Mouse (Mus musculus): ENCODE data around the gene Syn2. TPM values are rescaled to one million over a fixed set of nuclear protein-coding genes. Genes with fewer than 3 reads are reported as not detected.
A peak's percentile ranks its signal among the peaks of the same experiment; 100 is the strongest.

Syn2 gene
- polyA plus RNA-seq, 1 experiment from 2014 or later = 18.3 TPM

DNA sequence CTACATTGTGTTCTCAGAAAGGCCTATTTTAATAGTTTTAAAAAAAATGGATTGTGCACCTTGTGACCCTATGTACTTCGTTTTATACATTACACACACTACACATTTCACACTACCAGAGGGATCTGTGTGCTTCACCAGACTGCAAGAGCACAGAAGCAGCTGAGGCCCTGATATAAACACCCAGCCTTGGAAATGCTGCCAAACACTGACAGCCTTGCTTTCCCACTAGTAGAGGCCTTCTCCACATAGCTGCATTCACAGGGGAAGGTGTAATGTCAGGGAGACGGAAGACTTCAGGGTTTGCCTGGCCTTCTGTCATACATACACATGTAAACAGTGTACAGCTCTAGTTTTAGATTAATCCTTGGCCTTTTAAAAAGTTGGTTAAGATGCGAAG is 120.5 kb downstream of the Syn2 start:
- no peak overlapping the region for H3K27ac ChIP-seq
- H3K36me3 ChIP-seq (ENCODE audit: poor library complexity, severe bottlenecking) = no peaks in the 10 kb centered on the region
- H3K27me3 ChIP-seq = no peaks in the 10 kb centered on the region
- H3K9me3 ChIP-seq (replicated peaks) = no peaks in the 10 kb centered on the region
- no peak overlapping the region for H3K4me3 ChIP-seq
- 87% methylated on average over 3 of the region's 3 CpGs for WGBS
- H3K4me1 ChIP-seq = peaks cover 14% of the 10 kb centered on the region
- ATAC-seq = no peak
- H3K9ac ChIP-seq = no peak overlapping the region
- no peak overlapping the region for H3K4me2 ChIP-seq

GRCm38 (mm10) chr6:115260507-115260906 is 125.8 kb downstream of the Syn2 start:
- Histone ChIP-seq H3K9me3 (replicated peaks) (no peaks in the 10 kb centered on the region), H3K4me3 (no peak overlapping the region), H3K27ac (no peak overlapping the region), H3K27me3 (no peaks in the 10 kb centered on the region), H3K4me1 (no peaks in the 10 kb centered on the region), H3K9ac (no peak overlapping the region), H3K4me2 (no peak overlapping the region), H3K36me3 (ENCODE audit: poor library complexity, severe bottlenecking) (peaks cover 7% of the 10 kb centered on the region; the same call in 1 of the 2 replicates)
- 95% methylated on average over 3 of the region's 3 CpGs for WGBS
- no peak for ATAC-seq

- Histone ChIP-seq H3K4me3 (no peak overlapping the region), H3K27ac (no peak overlapping the region), H3K4me1 (peaks cover 4% of the 10 kb centered on the region), H3K4me2 (no peak overlapping the region), H3K9ac (no peak overlapping the region), H3K9me3 (replicated peaks) (no peaks in the 10 kb centered on the region), H3K36me3 (ENCODE audit: poor library complexity, severe bottlenecking) (peaks cover 7% of the 10 kb centered on the region; the same call in 1 of the 2 replicates), H3K27me3 (no peaks in the 10 kb centered on the region)
- no peak for ATAC-seq
- WGBS = 86% methylated on average over 5 of the region's 5 CpGs
These were observed 132.1 kb downstream of the Syn2 start for GRCm38 (mm10) chr6:115266791-115267190.

DNA sequence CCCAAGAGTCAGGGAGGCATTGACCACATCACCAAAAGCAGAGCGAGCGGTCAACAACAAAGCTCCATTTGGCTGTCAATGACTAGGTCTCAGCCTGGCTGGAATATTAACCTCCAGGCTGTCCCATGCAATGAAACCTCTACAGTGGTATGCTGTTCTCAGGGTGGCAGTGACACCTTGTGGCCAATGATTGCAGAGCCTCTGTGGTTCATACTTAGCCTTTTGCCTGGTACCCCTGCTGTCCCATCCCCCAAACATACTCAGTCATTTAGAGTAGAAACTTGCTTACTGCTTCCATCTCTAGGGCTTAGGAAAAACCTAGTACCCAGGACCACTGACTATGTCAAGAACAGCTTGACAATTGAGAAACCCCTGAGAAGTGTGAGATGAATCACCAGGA is 133.2 kb downstream of the Syn2 start:
- ATAC-seq = peak; percentile 88
- H3K9ac ChIP-seq = no peak overlapping the region
- H3K36me3 ChIP-seq (ENCODE audit: poor library complexity, severe bottlenecking) = 0 out of 2 replicates have a peak, but pooled peaks cover 7% of the 10 kb centered on the region
- no peaks in the 10 kb centered on the region for H3K9me3 ChIP-seq (replicated peaks)
- no peak overlapping the region for H3K4me2 ChIP-seq
- no peak overlapping the region for H3K27ac ChIP-seq
- WGBS = 58% methylated on average over 2 of the region's 2 CpGs
- H3K4me3 ChIP-seq = no peak overlapping the region
- no peaks in the 10 kb centered on the region for H3K27me3 ChIP-seq
- H3K4me1 ChIP-seq = peaks cover 7% of the 10 kb centered on the region

DNA sequence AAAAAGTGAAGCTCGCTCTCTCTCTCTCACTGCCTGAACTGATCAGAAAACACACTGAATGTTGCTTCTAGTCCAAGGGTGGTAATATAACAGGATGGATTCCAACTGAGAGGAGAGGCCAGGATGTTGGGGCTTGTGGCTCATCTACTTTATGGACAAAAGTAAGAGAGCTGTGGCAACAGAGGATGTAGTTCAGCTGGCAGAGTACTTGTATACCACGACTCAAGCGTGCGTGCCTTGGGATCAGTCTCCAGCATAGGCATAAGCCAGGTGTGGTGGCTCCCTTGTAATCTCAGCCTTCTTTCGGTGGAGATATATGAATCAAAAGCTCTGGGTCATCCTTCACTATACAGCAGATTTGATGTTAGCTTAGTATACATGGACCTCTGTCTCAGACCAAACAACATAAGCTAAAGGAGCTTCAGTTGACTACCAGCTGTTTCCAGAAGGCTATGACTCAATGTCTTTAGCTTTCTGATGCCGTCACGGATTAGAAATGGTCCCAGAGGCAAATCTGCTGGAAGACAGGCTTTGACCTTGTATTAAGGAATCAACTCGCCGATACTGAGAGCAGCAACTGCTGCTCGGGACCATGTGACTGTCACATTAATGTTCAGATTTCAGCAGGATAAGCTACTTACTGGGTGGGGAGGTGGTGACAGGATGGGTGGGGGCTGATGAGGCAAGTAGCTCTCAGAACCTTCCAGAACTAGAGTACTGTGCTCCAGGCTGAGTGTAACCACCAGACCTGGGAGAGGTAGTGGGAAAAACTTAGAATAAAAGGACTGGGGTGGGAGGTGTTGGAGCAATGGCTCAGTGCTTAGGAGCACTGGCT is 134.1 kb downstream of the Syn2 start:
- WGBS = 89% methylated on average over 10 of the region's 10 CpGs

GRCm38 (mm10) chr6:115269561-115269960 is 134.9 kb downstream of the Syn2 start:
- Histone ChIP-seq H3K27ac (no peak overlapping the region), H3K9me3 (replicated peaks) (no peaks in the 10 kb centered on the region), H3K4me2 (no peak overlapping the region), H3K36me3 (ENCODE audit: poor library complexity, severe bottlenecking) (no peaks in the 10 kb centered on the region), H3K4me1 (peaks cover 7% of the 10 kb centered on the region), H3K4me3 (no peak overlapping the region), H3K27me3 (no peaks in the 10 kb centered on the region), H3K9ac (no peak overlapping the region)
- WGBS = 69% methylated on average over 5 of the region's 5 CpGs
- no peak for ATAC-seq

More for the DNA sequence above, 134.1 kb downstream of the Syn2 start:
- H3K9ac ChIP-seq = no peak overlapping the region
- no peak overlapping the region for H3K4me2 ChIP-seq
- H3K36me3 ChIP-seq (ENCODE audit: poor library complexity, severe bottlenecking) = 0 out of 2 replicates have a peak, but pooled peaks cover 5% of the 10 kb centered on the region
- no peaks in the 10 kb centered on the region for H3K27me3 ChIP-seq
- H3K9me3 ChIP-seq (replicated peaks) = no peaks in the 10 kb centered on the region
- no peak overlapping the region for H3K27ac ChIP-seq
- no peak for ATAC-seq
- H3K4me3 ChIP-seq = no peak overlapping the region
- H3K4me1 ChIP-seq = peaks cover 7% of the 10 kb centered on the region

GRCm38 (mm10) chr6:115270085-115270484 is 135.4 kb downstream of the Syn2 start:
- Histone ChIP-seq H3K9ac (no peak overlapping the region), H3K27me3 (no peaks in the 10 kb centered on the region), H3K4me3 (no peak overlapping the region), H3K9me3 (replicated peaks) (no peaks in the 10 kb centered on the region), H3K36me3 (ENCODE audit: poor library complexity, severe bottlenecking) (no peaks in the 10 kb centered on the region), H3K4me2 (no peak overlapping the region), H3K27ac (no peak overlapping the region), H3K4me1 (peaks cover 7% of the 10 kb centered on the region)
- WGBS = 50% methylated on average over 2 of the region's 2 CpGs
- ATAC-seq = no peak

DNA sequence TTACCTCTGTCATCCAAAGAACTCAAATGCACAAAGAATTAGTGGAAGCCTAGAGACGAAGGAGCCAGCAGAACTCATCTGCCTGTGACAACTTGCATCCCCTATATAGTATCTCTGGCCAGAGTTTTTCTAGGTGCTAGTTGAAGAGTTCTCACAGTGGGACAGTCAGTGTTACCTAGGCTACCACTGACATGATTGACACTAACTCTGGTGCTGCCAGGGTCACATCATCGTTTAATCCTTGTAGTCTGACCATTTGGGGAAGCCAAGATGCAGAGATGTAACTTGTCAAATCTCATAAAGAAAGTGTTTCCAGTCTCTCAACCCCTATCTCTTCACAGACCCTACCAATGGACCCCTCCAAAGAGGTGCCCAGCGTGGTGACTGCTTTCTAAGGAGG is 136.6 kb downstream of the Syn2 start:
- no peaks in the 10 kb centered on the region for H3K9me3 ChIP-seq (replicated peaks)
- peaks cover 7% of the 10 kb centered on the region for H3K4me1 ChIP-seq
- no peak overlapping the region for H3K9ac ChIP-seq
- no peak overlapping the region for H3K4me3 ChIP-seq
- WGBS = 70% methylated on average over 3 of the region's 3 CpGs
- no peak overlapping the region for H3K27ac ChIP-seq
- no peaks in the 10 kb centered on the region for H3K27me3 ChIP-seq
- no peak overlapping the region for H3K4me2 ChIP-seq
- no peak for ATAC-seq
- no peaks in the 10 kb centered on the region for H3K36me3 ChIP-seq (ENCODE audit: poor library complexity, severe bottlenecking)

- Histone ChIP-seq H3K36me3 (ENCODE audit: poor library complexity, severe bottlenecking) (no peaks in the 10 kb centered on the region), H3K4me3 (no peak overlapping the region), H3K27me3 (no peaks in the 10 kb centered on the region), H3K9me3 (replicated peaks) (no peaks in the 10 kb centered on the region), H3K27ac (no peak overlapping the region), H3K9ac (no peak overlapping the region), H3K4me1 (peaks cover 7% of the 10 kb centered on the region), H3K4me2 (no peak overlapping the region)
- ATAC-seq = no peak
- WGBS = 16% methylated on average over 4 of the region's 4 CpGs
These were observed 137.2 kb downstream of the Syn2 start for GRCm38 (mm10) chr6:115271866-115272271.

GRCm38 (mm10) chr6:115273346-115273745 is 138.6 kb downstream of the Syn2 start:
- Histone ChIP-seq H3K9ac (no peak overlapping the region), H3K27ac (no peak overlapping the region), H3K4me1 (peaks cover 7% of the 10 kb centered on the region), H3K9me3 (replicated peaks) (no peaks in the 10 kb centered on the region), H3K4me3 (no peak overlapping the region), H3K36me3 (ENCODE audit: poor library complexity, severe bottlenecking) (no peaks in the 10 kb centered on the region), H3K27me3 (no peaks in the 10 kb centered on the region), H3K4me2 (no peak overlapping the region)
- no peak for ATAC-seq
- WGBS = 86% methylated on average over 10 of the region's 10 CpGs

GRCm38 (mm10) chr6:115274705-115275104 is 140.0 kb downstream of the Syn2 start:
- Histone ChIP-seq H3K4me1 (peaks cover 7% of the 10 kb centered on the region), H3K4me2 (no peak overlapping the region), H3K27ac (no peak overlapping the region), H3K9ac (no peak overlapping the region), H3K36me3 (ENCODE audit: poor library complexity, severe bottlenecking) (no peaks in the 10 kb centered on the region), H3K4me3 (no peak overlapping the region), H3K27me3 (no peaks in the 10 kb centered on the region), H3K9me3 (replicated peaks) (no peaks in the 10 kb centered on the region)
- WGBS = 57% methylated on average over 9 of the region's 9 CpGs
- no peak for ATAC-seq

DNA sequence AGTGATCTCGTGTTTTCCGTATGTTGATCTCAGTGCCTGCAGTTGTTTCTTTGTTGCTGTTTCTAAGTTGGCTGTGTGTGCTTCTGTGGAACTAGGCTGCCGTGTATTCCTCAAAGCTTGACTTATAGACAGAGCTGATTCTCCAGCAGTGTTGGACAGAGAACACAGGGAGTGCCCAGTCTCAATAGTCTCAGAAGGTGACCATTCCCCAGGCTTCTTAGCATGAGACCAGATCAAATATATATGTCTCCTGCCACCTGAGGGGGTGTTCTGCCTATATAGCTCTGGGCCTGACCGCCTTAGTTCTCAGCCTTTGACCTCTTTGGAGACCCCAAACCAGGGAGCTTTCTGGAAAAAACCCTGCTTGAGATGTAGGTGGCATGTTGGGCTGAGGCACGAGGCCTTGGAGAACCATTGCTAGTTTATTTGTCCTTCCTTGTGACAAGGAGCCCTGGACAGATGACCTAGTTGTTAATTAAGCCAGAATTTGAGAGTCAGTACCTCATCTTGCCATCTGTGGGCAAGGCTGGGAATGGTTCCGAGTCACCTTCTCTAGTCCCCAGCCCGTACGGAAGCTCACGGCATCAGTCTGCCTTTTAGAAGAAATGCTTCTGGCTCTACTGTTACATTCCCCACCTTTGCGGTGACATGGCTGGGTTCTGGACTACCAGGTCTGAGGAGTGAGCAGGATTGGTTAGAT is 140.6 kb downstream of the Syn2 start:
- H3K4me1 ChIP-seq = peaks cover 7% of the 10 kb centered on the region
- H3K9ac ChIP-seq = no peak overlapping the region
- WGBS = 84% methylated on average over 10 of the region's 10 CpGs
- H3K36me3 ChIP-seq (ENCODE audit: poor library complexity, severe bottlenecking) = no peaks in the 10 kb centered on the region
- no peak for ATAC-seq
- no peak overlapping the region for H3K27ac ChIP-seq
- no peak overlapping the region for H3K4me3 ChIP-seq
- no peaks in the 10 kb centered on the region for H3K27me3 ChIP-seq
- no peaks in the 10 kb centered on the region for H3K9me3 ChIP-seq (replicated peaks)
- no peak overlapping the region for H3K4me2 ChIP-seq
